Mouse (Mus musculus) stomach, embryonic 15.5 days (tissue): Measurements from ENCODE around the gene Ube2e3. TPM values are rescaled to one million over a fixed set of nuclear protein-coding genes. Genes with fewer than 3 reads are reported as not detected.

Experiments
- ATAC-seq: fragments of 200-750 bp; cut with Nextera tagmentation; 2 replicates; pipeline ENCODE4 v1.8.0; 2017; ENCODE audit warnings: low read depth, moderate number of reproducible peaks, moderate TSS enrichment; ENCODE audit not compliant: insufficient read depth, low FRiP score
- H3K27ac ChIP-seq: fragments of 300-500 bp; sonication (generic); 2 replicates; pipeline ENCODE4 v1.5.1; 2015; ENCODE audit warnings: mild to moderate bottlenecking, inconsistent platforms
- H3K27me3 ChIP-seq: fragments of 300-500 bp; sonication (generic); replicated peaks from 2 replicates; pipeline ENCODE4 v1.6.1; 2015; ENCODE audit warnings: inconsistent platforms
- H3K36me3 ChIP-seq: fragments of 300-500 bp; sonication (generic); 2 replicates; pipeline ENCODE4 v1.6.1; 2015; ENCODE audit warnings: inconsistent platforms
- H3K4me1 ChIP-seq: fragments of 300-500 bp; sonication (generic); 2 replicates; pipeline ENCODE4 v1.6.1; 2015; ENCODE audit warnings: inconsistent platforms
- H3K4me2 ChIP-seq: fragments of 300-500 bp; sonication (generic); 2 replicates; pipeline ENCODE4 v1.6.1; 2015; ENCODE audit warnings: mild to moderate bottlenecking, inconsistent platforms
- H3K4me3 ChIP-seq: fragments of 300-500 bp; sonication (generic); replicated peaks from 2 replicates; pipeline ENCODE4 v1.5.1; 2015; ENCODE audit warnings: inconsistent platforms
- H3K9ac ChIP-seq: fragments of 300-500 bp; sonication (generic); 2 replicates; pipeline ENCODE4 v1.6.1; 2015; ENCODE audit warnings: inconsistent platforms
- H3K9me3 ChIP-seq: fragments of 300-500 bp; sonication (generic); 2 replicates; pipeline ENCODE4 v1.6.1; 2016; ENCODE audit warnings: inconsistent platforms
- WGBS: fragments of 180-500 bp; shearing (Covaris S2); methylation state at CpG from one replicate; pipeline ENCODE4 v1.1.7; 2015; 5-methylcytosine and 5-hydroxymethylcytosine counted together
- polyA plus RNA-seq: library from polyadenylated mRNA; unstranded; fragments of >200 nt; fragmentation: Nextera tagmentation; extraction: Ambion mirVana; gene quantifications from 2 replicates; pipeline ENCODE4 v1.2.1, GENCODE M21; 2015

Ube2e3 gene
- polyA plus RNA-seq, 1 experiment from 2014 or later = 121 TPM

- Histone ChIP-seq H3K36me3 (no peaks in the 10 kb centered on the region), H3K4me1 (no peaks in the 10 kb centered on the region), H3K27ac (no peak overlapping the region), H3K27me3 (no peaks in the 10 kb centered on the region), H3K4me3 (no peak overlapping the region), H3K4me2 (no peak overlapping the region), H3K9me3 (no peaks in the 10 kb centered on the region), H3K9ac (no peak overlapping the region)
- no peak for ATAC-seq
- WGBS = 73% methylated on average over 7 of the region's 7 CpGs
Observed at GRCm38 (mm10) chr2:78961023-78961422, 93.1 kb downstream of the Ube2e3 start.

- 16% methylated on average over 7 of the region's 7 CpGs for WGBS
- H3K9ac ChIP-seq = no peak overlapping the region
- H3K4me3 ChIP-seq = no peak overlapping the region
- H3K27ac ChIP-seq = no peak overlapping the region
- H3K4me1 ChIP-seq = no peaks in the 10 kb centered on the region
- H3K9me3 ChIP-seq = no peaks in the 10 kb centered on the region
- no peak overlapping the region for H3K4me2 ChIP-seq
- no peak for ATAC-seq
- H3K27me3 ChIP-seq = no peaks in the 10 kb centered on the region
- no peaks in the 10 kb centered on the region for H3K36me3 ChIP-seq
Observed at GRCm38 (mm10) chr2:78961580-78961979, 93.7 kb downstream of the Ube2e3 start.

GRCm38 (mm10) chr2:78964995-78965394 lies 97.1 kb downstream of the Ube2e3 start:
- H3K27ac ChIP-seq = no peak overlapping the region
- H3K27me3 ChIP-seq = no peaks in the 10 kb centered on the region
- no peak overlapping the region for H3K4me2 ChIP-seq
- H3K9me3 ChIP-seq = no peaks in the 10 kb centered on the region
- 90% methylated on average over 2 of the region's 2 CpGs for WGBS
- no peak for ATAC-seq
- H3K36me3 ChIP-seq = no peaks in the 10 kb centered on the region
- no peaks in the 10 kb centered on the region for H3K4me1 ChIP-seq
- H3K4me3 ChIP-seq = no peak overlapping the region
- H3K9ac ChIP-seq = no peak overlapping the region

- Histone ChIP-seq H3K4me2 (no peak overlapping the region), H3K9ac (no peak overlapping the region), H3K36me3 (no peaks in the 10 kb centered on the region), H3K27ac (no peak overlapping the region), H3K4me1 (no peaks in the 10 kb centered on the region), H3K9me3 (no peaks in the 10 kb centered on the region), H3K4me3 (no peak overlapping the region), H3K27me3 (no peaks in the 10 kb centered on the region)
- ATAC-seq = no peak
- WGBS = 66% methylated on average over 6 of the region's 6 CpGs
Observed at GRCm38 (mm10) chr2:78965396-78965795, 97.5 kb downstream of the Ube2e3 start.

- Histone ChIP-seq H3K9me3 (no peaks in the 10 kb centered on the region), H3K9ac (no peak overlapping the region), H3K36me3 (no peaks in the 10 kb centered on the region), H3K27ac (no peak overlapping the region), H3K4me2 (no peak overlapping the region), H3K4me1 (no peaks in the 10 kb centered on the region), H3K27me3 (no peaks in the 10 kb centered on the region), H3K4me3 (no peak overlapping the region)
- 75% methylated on average over 6 of the region's 6 CpGs for WGBS
- ATAC-seq = no peak
Observed at GRCm38 (mm10) chr2:78970088-78970487, 102.2 kb downstream of the Ube2e3 start.
